Mouse (Mus musculus) ES-Bruce4 (cell line): ENCODE data around the gene Samd4b. TPM values are rescaled to one million over a fixed set of nuclear protein-coding genes. Genes with fewer than 3 reads are reported as not detected.
A peak's percentile ranks its signal among the peaks of the same experiment; 100 is the strongest.
"Not testable (repeated sequence)": the region's sequence is repeated elsewhere in the genome, so short reads cannot be mapped to it uniquely, and the experiment has no call there.

Experiments
- H3K27ac ChIP-seq: 2 replicates; pipeline ENCODE4 v1.5.1; 2012; ENCODE audit warnings: low read length, inconsistent platforms; ENCODE audit not compliant: insufficient read depth
- H3K27me3 ChIP-seq: 2 replicates; pipeline ENCODE4 v1.6.1; 2012; ENCODE audit warnings: mild to moderate bottlenecking, low read length, inconsistent platforms; ENCODE audit not compliant: control insufficient read depth, poor library complexity, insufficient read depth, severe bottlenecking
- H3K36me3 ChIP-seq: 2 replicates; pipeline ENCODE4 v1.6.1; 2012; ENCODE audit warnings: inconsistent platforms, mild to moderate bottlenecking, low read length, moderate library complexity; ENCODE audit not compliant: control insufficient read depth, poor library complexity, insufficient read depth, severe bottlenecking
- H3K4me1 ChIP-seq: one replicate; pipeline ENCODE4 v1.8.1; 2011; ENCODE audit warnings: low read length; ENCODE audit not compliant: control insufficient read depth, insufficient read depth
- H3K4me3 ChIP-seq: 2 replicates; pipeline ENCODE4 v1.5.1; 2011; ENCODE audit warnings: low read depth, mild to moderate bottlenecking, low read length
- H3K9ac ChIP-seq: 2 replicates; pipeline ENCODE4 v1.6.1; 2012; ENCODE audit warnings: low read depth, mild to moderate bottlenecking, inconsistent platforms; ENCODE audit not compliant: poor library complexity, severe bottlenecking
- H3K9me3 ChIP-seq: replicated peaks from 2 replicates; pipeline ENCODE4 v1.6.1; 2012; ENCODE audit warnings: mild to moderate bottlenecking, low read length, inconsistent platforms; ENCODE audit not compliant: control insufficient read depth, poor library complexity, insufficient read depth, severe bottlenecking
- CTCF ChIP-seq: IDR thresholded peaks from one replicate; pipeline ENCODE4 v1.8.1; 2011; ENCODE audit warnings: low read depth, low read length
- EP300 ChIP-seq: IDR thresholded peaks from 2 replicates; pipeline ENCODE4 v1.6.1; 2011; ENCODE audit warnings: low read depth, low read length; ENCODE audit not compliant: insufficient read depth
- POLR2A ChIP-seq: IDR thresholded peaks from one replicate; pipeline ENCODE4 v1.8.1; 2011; ENCODE audit warnings: low read length; ENCODE audit not compliant: insufficient read depth
- polyA plus RNA-seq: library from polyadenylated mRNA; stranded (reverse); fragments of >200 nt; gene quantifications from 2 replicates; pipeline ENCODE4 v1.2.4, GENCODE M21; 2011; ENCODE audit warnings: low read depth; ENCODE audit not compliant: missing spikeins, insufficient read depth, insufficient read length

Samd4b gene
- polyA plus RNA-seq, 1 experiment = 86.0 TPM

DNA sequence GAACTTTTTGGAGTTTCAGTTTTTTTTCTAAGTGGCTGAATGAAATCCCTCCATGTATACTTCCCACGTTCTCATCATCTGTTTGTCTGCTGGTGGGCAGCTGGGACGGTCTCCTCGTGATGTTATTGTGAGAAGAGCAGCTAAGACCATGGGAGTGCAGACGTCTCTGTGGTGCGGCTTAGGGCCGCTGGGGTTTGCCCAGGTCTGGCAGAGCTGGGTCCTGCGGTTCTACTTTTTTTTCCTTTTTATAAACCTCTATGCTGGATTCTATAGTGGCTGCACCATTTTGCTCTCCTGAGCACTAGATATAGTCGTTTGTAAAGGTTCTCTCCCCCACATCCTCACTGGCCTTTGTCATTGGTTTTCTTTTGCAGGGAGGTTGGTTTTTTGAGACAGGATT, 86.5 kb downstream of the Samd4b start:
- Histone ChIP-seq H3K4me3 (no peak overlapping the region), H3K4me1 (no peaks in the 10 kb centered on the region), H3K9me3 (no peaks in the 10 kb centered on the region), H3K27ac (no peak overlapping the region), H3K27me3 (no peaks in the 10 kb centered on the region), H3K9ac (no peak overlapping the region), H3K36me3 (no peaks in the 10 kb centered on the region)
- TF ChIP-seq POLR2A (no peak), CTCF (no peak), EP300 (no peak)

DNA sequence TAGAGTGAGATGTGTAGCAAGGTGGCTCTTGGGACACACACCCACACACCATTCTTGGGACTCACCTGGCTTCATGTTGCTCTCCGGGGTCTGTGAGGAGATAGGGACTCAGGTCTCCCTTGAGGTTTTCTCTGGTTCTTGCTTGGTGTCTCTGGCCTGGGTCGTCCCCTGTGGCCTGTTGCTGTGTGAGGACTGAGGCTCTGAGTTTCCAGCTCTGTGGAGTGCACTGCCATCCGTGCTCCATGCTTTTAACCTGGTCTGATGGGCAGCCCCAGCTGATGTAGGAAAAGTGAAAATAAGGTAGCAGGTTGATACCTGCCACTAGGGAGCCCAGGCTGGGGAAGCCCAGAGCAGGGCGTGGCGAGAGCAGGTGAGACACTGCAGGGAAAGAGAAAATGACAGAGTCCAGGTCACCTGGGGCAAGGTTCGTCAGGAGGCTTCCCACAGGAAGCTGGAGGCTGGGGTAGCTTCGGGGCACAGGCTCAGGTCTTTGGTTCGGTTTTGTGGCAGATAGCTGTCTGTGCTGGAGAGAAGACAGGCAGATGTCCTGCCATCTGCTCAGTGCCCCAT, 87.5 kb downstream of the Samd4b start, which contains the start of gene Ifnl2:
Gene Ifnl2 (minus strand): TSS at position 51 of the 570 bp plus-strand sequence.
- H3K9me3 ChIP-seq, H3K36me3 ChIP-seq, H3K27ac ChIP-seq, H3K9ac ChIP-seq, H3K4me3 ChIP-seq, H3K27me3 ChIP-seq, H3K4me1 ChIP-seq: not testable (repeated sequence)

DNA sequence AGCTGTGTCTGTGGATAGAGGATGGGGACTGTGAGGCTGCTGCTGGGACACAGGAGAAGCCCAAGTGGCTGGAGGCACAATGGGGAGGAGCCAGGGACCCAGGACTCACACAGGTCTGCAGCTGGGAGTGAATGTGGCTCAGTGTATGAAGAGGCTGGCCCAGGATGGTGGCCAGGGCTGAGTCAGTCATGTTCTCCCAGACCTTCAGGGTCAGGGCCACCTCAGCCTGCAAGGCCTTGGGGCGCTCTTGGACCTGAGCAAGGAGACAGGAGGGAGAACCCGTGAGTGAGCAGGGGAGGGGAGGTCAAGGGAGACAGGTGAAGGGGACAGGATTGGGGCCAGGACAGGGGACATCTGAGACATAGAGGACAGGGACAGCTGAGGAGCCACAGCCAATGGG, 88.8 kb downstream of the Samd4b start:
- not testable (repeated sequence) for H3K4me3 ChIP-seq, H3K27me3 ChIP-seq, H3K9me3 ChIP-seq, H3K4me1 ChIP-seq, H3K27ac ChIP-seq, H3K9ac ChIP-seq, H3K36me3 ChIP-seq

DNA sequence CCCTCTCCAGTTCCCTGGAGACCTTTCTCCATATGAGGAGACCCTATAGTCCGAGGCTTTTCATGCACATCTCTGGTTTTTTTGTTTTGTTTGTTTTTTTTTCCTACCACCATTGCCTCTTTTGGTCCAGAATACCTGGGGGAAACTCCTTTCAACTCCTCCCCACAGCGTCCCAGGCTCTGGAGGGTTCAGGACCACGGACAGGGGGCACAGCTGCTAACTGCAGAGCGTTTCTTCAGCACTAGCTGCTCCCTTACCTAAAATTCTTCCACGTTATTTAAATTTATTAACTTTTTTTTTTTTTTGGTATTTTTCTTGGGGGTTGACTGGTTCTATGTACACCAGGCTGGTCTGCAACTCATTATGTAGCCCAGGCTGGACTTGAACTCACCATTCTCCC, 92.4 kb downstream of the Samd4b start:
- H3K4me3 ChIP-seq = no peak overlapping the region
- H3K9me3 ChIP-seq = peaks cover 4% of the 10 kb centered on the region; the same call in 1 of the 2 replicates
- TF ChIP-seq CTCF = no peak
- TF ChIP-seq POLR2A = no peak
- no peak for TF ChIP-seq EP300
- no peak overlapping the region for H3K9ac ChIP-seq
- no peaks in the 10 kb centered on the region for H3K36me3 ChIP-seq
- no peaks in the 10 kb centered on the region for H3K27me3 ChIP-seq
- H3K4me1 ChIP-seq = no peaks in the 10 kb centered on the region
- H3K27ac ChIP-seq = no peak overlapping the region

DNA sequence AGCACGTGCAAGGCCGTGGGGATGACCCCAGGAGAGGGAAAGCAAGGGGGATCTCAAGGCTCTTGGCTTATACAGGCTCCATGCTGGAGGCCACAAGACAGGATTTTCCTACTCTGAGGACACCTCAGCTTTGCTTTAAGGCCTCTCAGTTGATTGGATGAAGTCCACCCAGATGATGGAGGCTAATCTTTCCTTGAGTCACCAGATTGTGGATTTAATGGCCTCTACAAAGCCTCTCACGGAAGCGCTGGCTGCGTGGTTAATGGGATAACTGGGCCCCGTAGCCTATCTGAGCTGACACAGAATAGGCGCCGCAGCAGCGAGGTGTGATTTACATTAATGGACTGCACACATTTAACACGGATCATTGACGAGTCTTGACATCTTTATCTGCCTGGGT, 102.5 kb downstream of the Samd4b start:
- H3K4me1 ChIP-seq = no peaks in the 10 kb centered on the region
- no peak overlapping the region for H3K4me3 ChIP-seq
- H3K27ac ChIP-seq = no peak overlapping the region
- TF ChIP-seq CTCF (no peak), POLR2A (no peak)
- no peaks in the 10 kb centered on the region for H3K36me3 ChIP-seq
- H3K9me3 ChIP-seq = no peaks in the 10 kb centered on the region
- no peak overlapping the region for H3K9ac ChIP-seq
- H3K27me3 ChIP-seq = no peaks in the 10 kb centered on the region

DNA sequence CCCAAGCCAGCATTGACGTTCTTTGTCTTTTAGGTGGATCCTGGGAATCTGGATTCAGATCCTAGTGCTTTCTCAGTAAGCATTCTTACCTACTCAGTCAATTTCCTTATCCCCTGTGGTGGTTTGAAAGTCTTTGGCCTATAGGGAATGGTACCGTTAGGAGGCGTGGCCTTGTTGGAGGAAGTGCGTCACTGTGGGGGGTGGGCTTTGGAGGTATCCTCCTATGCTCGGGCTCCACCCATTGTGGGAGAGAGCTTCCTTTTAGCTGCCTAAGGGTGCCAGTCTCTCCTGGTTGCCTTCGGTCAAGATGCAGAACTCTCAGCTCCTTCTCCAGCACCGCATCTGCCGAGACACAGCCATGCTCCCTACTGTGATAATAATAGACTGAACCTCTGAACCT, 105.6 kb downstream of the Samd4b start:
- no peak overlapping the region for H3K9ac ChIP-seq
- TF ChIP-seq EP300 (no peak), CTCF (no peak), POLR2A (no peak)

DNA sequence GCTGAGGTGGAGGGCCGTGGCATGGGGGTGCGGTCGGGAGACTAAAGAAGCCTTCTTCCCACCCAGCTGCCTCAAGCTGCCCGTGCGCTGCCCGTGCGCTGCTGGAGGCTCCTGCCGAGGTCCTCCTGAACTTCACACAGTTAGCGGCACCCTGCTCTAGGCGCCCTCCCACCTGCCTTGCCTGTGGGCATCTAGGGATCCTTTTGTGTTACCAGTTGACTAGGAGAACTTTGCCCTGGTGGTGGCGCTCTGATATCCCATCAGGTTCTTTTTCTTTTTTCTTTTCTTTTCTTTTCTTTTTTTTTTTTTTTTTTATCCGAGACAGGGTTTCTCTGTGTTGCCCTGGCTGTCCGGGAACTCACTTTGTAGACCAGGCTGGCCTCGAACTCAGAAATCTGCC, 107.0 kb downstream of the Samd4b start:
- H3K4me1 ChIP-seq = peaks cover 2% of the 10 kb centered on the region
- no peaks in the 10 kb centered on the region for H3K9me3 ChIP-seq
- H3K27ac ChIP-seq = 0 out of 2 replicates have a peak overlapping the region, but pooled peaks have one; percentile 36
- TF ChIP-seq EP300 (no peak), CTCF (no peak), POLR2A (no peak)
- H3K4me3 ChIP-seq = peak overlapping the region; percentile 78
- H3K36me3 ChIP-seq = no peaks in the 10 kb centered on the region
- H3K9ac ChIP-seq = peak overlapping the region; percentile 49
- H3K27me3 ChIP-seq = no peaks in the 10 kb centered on the region

More for the DNA sequence above, 105.6 kb downstream of the Samd4b start:
- Histone ChIP-seq H3K27ac (peak overlapping the region; percentile 51), H3K4me3 (peak overlapping the region; percentile 35), H3K36me3 (no peaks in the 10 kb centered on the region), H3K9me3 (no peaks in the 10 kb centered on the region), H3K27me3 (no peaks in the 10 kb centered on the region), H3K4me1 (peaks cover 2% of the 10 kb centered on the region)
